Mouse (Mus musculus): ENCODE measurements at regions not wholly inside any gene's neighbourhood (a gene's known extent, or its start where the extent isn't known, plus 50 kb on each side); places are given as distances from the start of the nearest gene placed in this dataset.
"Not testable (repeated sequence)": the region's sequence is repeated elsewhere in the genome, so short reads cannot be mapped to it uniquely, and the experiment has no call there.

DNA sequence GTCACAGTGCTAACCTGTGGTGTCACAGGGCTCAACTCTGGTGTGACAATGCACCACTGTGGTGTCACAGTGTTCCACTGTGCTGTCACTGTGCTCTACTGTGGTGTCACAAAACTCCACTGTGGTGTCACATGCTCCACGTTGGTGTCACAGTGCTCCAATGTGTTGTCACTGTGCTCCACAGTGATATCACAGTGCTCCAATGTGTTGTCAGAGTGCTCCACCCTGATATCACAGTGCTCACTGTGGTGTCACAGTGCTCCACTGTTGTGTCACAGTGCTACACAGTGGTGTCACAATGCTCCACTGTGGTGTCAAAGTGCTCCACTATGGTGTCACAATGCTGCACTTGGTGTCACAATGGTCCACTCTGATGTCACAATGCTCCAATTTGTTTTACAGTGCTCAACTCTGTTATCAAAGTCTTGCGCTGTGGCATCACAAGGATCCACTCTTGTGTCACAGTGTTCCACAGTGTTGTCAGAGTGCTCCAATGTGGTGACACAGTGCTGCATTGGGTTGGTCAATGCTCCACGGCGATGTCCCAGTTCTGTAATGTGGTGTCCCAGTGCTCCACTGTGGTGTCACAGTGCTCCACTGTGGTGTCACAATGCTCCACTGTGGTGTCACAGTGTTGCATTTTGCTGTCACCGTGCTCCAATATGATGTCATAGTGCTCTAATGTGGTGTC is 92.4 kb upstream of the Scaf8 start:
- DNase-seq (ENCODE audit: extremely low read depth, low read depth, low spot score): peak; percentile 14
- no peaks in the 10 kb centered on the region for H3K27me3 ChIP-seq (ENCODE audit: control insufficient read depth, insufficient read depth, low read length)
- TF ChIP-seq CTCF (IDR thresholded peaks at IDR 0.05; ENCODE audit: low read depth, low read length): no peak
- no peak for TF ChIP-seq POLR2A (IDR thresholded peaks at IDR 0.05; ENCODE audit: extremely low read depth, insufficient read depth, low read length)
- H3K36me3 ChIP-seq (ENCODE audit: control insufficient read depth, insufficient read depth, low read length): no peaks in the 10 kb centered on the region
- H3K79me2 ChIP-seq (ENCODE audit: control insufficient read depth, insufficient read depth, low read length): no peaks in the 10 kb centered on the region
- no peak overlapping the region for H3K4me3 ChIP-seq (ENCODE audit: insufficient read depth, low read depth, low read length)
- H3K27ac ChIP-seq (replicated peaks; ENCODE audit: insufficient read depth, low read depth, low read length): no peak overlapping the region
- 80% methylated on average over 5 of the region's 5 CpGs for WGBS
- no peak overlapping the region for H3K9ac ChIP-seq (ENCODE audit: low read depth, low read length)
- H3K4me1 ChIP-seq (ENCODE audit: control insufficient read depth, insufficient read depth, low read length): no peaks in the 10 kb centered on the region

DNA sequence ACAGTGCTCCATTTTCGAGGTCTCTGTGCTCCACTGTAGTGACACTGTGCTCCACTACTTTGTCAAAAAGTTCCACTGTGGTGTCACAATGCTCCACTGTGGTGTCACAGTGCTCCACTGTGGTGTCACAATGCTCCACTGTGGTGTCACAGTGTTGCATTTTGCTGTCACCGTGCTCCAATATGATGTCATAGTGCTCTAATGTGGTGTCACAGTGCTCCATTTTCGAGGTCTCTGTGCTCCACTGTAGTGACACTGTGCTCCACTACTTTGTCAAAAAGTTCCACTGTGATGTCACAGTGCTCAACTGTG is 91.9 kb upstream of the Scaf8 start:
- H3K27ac ChIP-seq (replicated peaks; ENCODE audit: insufficient read depth, low read depth, low read length); DNase-seq (ENCODE audit: extremely low read depth, low read depth, low spot score): not testable (repeated sequence)

DNA sequence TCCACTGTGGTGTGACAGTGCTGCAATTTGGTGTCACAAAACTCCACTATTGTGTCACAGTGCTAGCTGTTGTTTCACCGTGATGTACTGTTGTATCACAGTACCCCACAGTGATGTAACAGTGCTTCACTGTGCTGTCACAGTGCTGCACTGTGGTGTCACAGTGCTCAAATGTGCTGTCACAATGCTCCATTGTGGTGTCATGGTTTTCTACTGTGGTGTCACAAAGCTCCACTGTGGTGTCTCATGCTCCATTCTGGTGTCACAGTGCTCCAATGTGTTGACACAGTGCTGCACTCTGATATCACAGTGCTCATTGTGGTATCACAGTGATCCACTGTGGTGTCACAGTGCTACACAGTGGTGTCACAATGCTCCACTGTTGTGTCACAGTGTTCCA is 91.3 kb upstream of the Scaf8 start:
- TF ChIP-seq CTCF (IDR thresholded peaks at IDR 0.05; ENCODE audit: low read depth, low read length) (no peak), POLR2A (IDR thresholded peaks at IDR 0.05; ENCODE audit: extremely low read depth, insufficient read depth, low read length) (no peak)
- WGBS: 91% methylated on average over 1 of the region's 1 CpGs
- DNase-seq (ENCODE audit: extremely low read depth, low read depth, low spot score): peak; percentile 6
- no peaks in the 10 kb centered on the region for H3K79me2 ChIP-seq (ENCODE audit: control insufficient read depth, insufficient read depth, low read length)
- no peaks in the 10 kb centered on the region for H3K27me3 ChIP-seq (ENCODE audit: control insufficient read depth, insufficient read depth, low read length)
- no peak overlapping the region for H3K9ac ChIP-seq (ENCODE audit: low read depth, low read length)
- H3K36me3 ChIP-seq (ENCODE audit: control insufficient read depth, insufficient read depth, low read length): no peaks in the 10 kb centered on the region
- no peak overlapping the region for H3K27ac ChIP-seq (replicated peaks; ENCODE audit: insufficient read depth, low read depth, low read length)
- H3K4me3 ChIP-seq (ENCODE audit: insufficient read depth, low read depth, low read length): no peak overlapping the region
- H3K4me1 ChIP-seq (ENCODE audit: control insufficient read depth, insufficient read depth, low read length): no peaks in the 10 kb centered on the region

More for the DNA sequence above, 91.9 kb upstream of the Scaf8 start:
- WGBS: 46% methylated on average over 3 of the region's 3 CpGs
- not testable (repeated sequence) for H3K79me2 ChIP-seq (ENCODE audit: control insufficient read depth, insufficient read depth, low read length); H3K4me3 ChIP-seq (ENCODE audit: insufficient read depth, low read depth, low read length); H3K9ac ChIP-seq (ENCODE audit: low read depth, low read length); H3K36me3 ChIP-seq (ENCODE audit: control insufficient read depth, insufficient read depth, low read length); H3K27me3 ChIP-seq (ENCODE audit: control insufficient read depth, insufficient read depth, low read length); H3K4me1 ChIP-seq (ENCODE audit: control insufficient read depth, insufficient read depth, low read length)

DNA sequence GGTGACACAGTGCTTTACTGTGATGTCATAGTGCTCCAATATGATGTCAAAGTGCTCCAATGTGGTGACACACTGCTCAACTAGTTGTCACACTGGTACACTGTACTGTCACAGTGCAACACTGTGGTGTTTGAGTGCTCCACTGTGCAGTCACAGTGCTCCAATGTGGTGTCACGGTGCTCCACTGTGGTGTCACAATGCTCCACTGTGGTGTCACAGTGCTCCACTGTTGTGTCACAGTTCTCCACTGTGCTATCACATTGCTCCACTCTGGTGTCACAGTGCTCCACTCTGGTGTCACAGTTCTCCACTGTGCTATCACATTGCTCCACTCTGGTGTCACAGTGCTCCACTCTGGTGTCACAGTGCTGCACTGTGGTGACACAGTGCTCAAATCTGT is 87.9 kb upstream of the Scaf8 start:
- H3K79me2 ChIP-seq (ENCODE audit: control insufficient read depth, insufficient read depth, low read length); H3K4me1 ChIP-seq (ENCODE audit: control insufficient read depth, insufficient read depth, low read length); H3K36me3 ChIP-seq (ENCODE audit: control insufficient read depth, insufficient read depth, low read length); H3K4me3 ChIP-seq (ENCODE audit: insufficient read depth, low read depth, low read length); H3K27ac ChIP-seq (replicated peaks; ENCODE audit: insufficient read depth, low read depth, low read length); H3K27me3 ChIP-seq (ENCODE audit: control insufficient read depth, insufficient read depth, low read length); H3K9ac ChIP-seq (ENCODE audit: low read depth, low read length): not testable (repeated sequence)
- WGBS: 43% methylated on average over 1 of the region's 1 CpGs
- DNase-seq (ENCODE audit: extremely low read depth, low read depth, low spot score): peak; percentile 4

DNA sequence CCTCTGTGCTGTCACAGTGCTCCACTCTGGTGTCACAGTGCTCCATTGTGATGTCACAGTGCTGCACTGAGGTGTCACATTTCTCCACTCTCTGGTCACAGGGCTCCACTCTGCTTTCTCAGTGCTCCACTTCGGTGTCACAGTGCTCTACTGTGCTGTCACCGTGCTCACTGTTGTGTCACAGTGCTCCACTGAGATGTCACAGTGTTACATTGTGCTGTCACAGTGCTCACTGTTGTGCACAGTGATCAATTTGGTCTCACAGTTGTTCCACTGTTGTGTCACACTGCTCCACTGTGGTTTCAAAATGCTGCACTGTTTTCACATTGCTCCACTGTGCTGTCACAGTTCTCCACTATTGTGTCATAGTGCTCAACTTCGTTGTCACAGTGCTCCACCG is 87.4 kb upstream of the Scaf8 start:
- TF ChIP-seq POLR2A (IDR thresholded peaks at IDR 0.05; ENCODE audit: extremely low read depth, insufficient read depth, low read length) (no peak), CTCF (IDR thresholded peaks at IDR 0.05; ENCODE audit: low read depth, low read length) (no peak)
- 66% methylated on average over 4 of the region's 4 CpGs for WGBS
- Histone ChIP-seq H3K79me2 (ENCODE audit: control insufficient read depth, insufficient read depth, low read length) (no peaks in the 10 kb centered on the region), H3K9ac (ENCODE audit: low read depth, low read length) (no peak overlapping the region), H3K27ac (replicated peaks; ENCODE audit: insufficient read depth, low read depth, low read length) (no peak overlapping the region), H3K36me3 (ENCODE audit: control insufficient read depth, insufficient read depth, low read length) (no peaks in the 10 kb centered on the region), H3K4me1 (ENCODE audit: control insufficient read depth, insufficient read depth, low read length) (no peaks in the 10 kb centered on the region), H3K4me3 (ENCODE audit: insufficient read depth, low read depth, low read length) (no peak overlapping the region), H3K27me3 (ENCODE audit: control insufficient read depth, insufficient read depth, low read length) (no peaks in the 10 kb centered on the region)
- DNase-seq (ENCODE audit: extremely low read depth, low read depth, low spot score): peak; percentile 13

- H3K9ac ChIP-seq (ENCODE audit: low read depth, low read length); H3K79me2 ChIP-seq (ENCODE audit: control insufficient read depth, insufficient read depth, low read length); H3K4me3 ChIP-seq (ENCODE audit: insufficient read depth, low read depth, low read length); H3K27ac ChIP-seq (replicated peaks; ENCODE audit: insufficient read depth, low read depth, low read length); H3K36me3 ChIP-seq (ENCODE audit: control insufficient read depth, insufficient read depth, low read length); H3K27me3 ChIP-seq (ENCODE audit: control insufficient read depth, insufficient read depth, low read length); H3K4me1 ChIP-seq (ENCODE audit: control insufficient read depth, insufficient read depth, low read length): not testable (repeated sequence)
- 62% methylated on average over 2 of the region's 2 CpGs for WGBS
- peak; percentile 8 for DNase-seq (ENCODE audit: extremely low read depth, low read depth, low spot score)
Observed at GRCm38 (mm10) chr17:3029750-3030149, 85.0 kb upstream of the Scaf8 start.

Data from liver, adult 2 months (tissue).